Mouse (Mus musculus): Measurements from ENCODE around the gene Sptbn4. TPM values are rescaled to one million over a fixed set of nuclear protein-coding genes. Genes with fewer than 3 reads are reported as not detected.

Gene Sptbn4
- total RNA-seq, 1 experiment = 9.1 TPM

DNA sequence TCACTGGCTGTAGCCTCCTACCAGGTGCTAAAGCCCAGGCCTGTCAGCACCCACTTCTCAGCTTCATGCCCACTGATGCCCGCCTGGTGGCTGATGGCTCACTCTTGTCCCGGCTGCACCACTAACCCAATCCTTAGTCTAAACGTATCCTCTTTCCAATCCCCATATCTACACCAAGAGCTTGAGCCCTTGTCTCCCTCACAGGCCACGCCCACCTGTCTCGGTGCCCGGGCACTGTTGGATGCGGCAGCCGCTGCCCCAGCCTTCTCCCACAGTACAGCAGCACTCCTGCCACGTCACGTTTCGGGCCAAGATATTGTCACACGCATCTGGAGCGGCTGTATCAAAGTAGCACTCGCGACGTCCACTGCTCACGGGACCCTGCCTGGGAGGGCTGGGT lies 137.2 kb downstream of the Sptbn4 start:
- Histone ChIP-seq H3K4me3 (ENCODE audit: insufficient read depth in 1 of 2, low read depth in 1 of 2, low read length in 2 of 2, poor library complexity in 1 of 2, severe bottlenecking in 1 of 2) (peak overlapping the region; percentile 64), H3K27ac (ENCODE audit: insufficient read depth, low read depth, low read length, poor library complexity, severe bottlenecking) (peak overlapping the region; percentile 98), H3K9ac (ENCODE audit: insufficient read depth, low read depth, low read length, poor library complexity, severe bottlenecking) (peak overlapping the region; percentile 74), H3K9me3 (ENCODE audit: control insufficient read depth, insufficient read depth, low read depth, low read length) (peaks cover 1% of the 10 kb centered on the region; the same call in 1 of the 2 replicates), H3K4me1 (ENCODE audit: control insufficient read depth in 2 of 2, insufficient read depth in 2 of 2, low read length in 2 of 2, poor library complexity in 1 of 2) (peaks cover 7 to 9% of the 10 kb centered on the region in 2 experiments), H3K36me3 (ENCODE audit: control insufficient read depth, insufficient read depth, low read length, poor library complexity, severe bottlenecking) (peaks cover 21% of the 10 kb centered on the region)
- in situ Hi-C loops (cut with MboI; ENCODE audit: low sequenced_read_pairs in 2 of 2, unreplicated experiment in 2 of 2) = no loop called here
- TF ChIP-seq MAFK (IDR thresholded peaks at IDR 0.05; ENCODE audit: insufficient read depth, low read depth, low read length) (no peak), ZC3H11A (IDR thresholded peaks at IDR 0.05; ENCODE audit: borderline replicate concordance, low read depth, low read length) (no peak), HCFC1 (IDR thresholded peaks at IDR 0.05; ENCODE audit: borderline replicate concordance, insufficient read depth, low read length) (0 out of 2 replicates have a peak, but pooled peaks have one; percentile 18)
- no peak for DNase-seq (ENCODE audit: low read depth, low spot score)

DNA sequence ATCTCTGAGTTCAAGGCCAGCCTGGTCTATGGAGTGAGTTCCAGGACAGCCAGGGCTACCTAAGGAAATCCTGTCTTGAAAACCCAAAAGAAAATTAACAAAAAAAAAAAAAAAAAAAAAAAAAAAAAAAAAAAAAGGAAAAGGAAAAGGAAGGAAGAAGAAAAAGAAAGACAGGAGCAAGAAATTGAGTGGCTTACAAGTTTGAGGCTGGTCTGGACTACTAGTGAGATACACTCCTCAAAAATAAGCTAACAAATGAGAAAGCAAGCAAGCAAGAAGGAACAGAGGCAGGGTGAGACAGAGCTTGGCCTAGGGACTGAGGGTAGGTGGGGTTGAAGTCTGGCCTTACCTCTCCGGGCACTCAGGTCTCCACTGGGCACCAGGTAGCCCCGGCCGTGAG lies 137.7 kb downstream of the Sptbn4 start:
- in situ Hi-C loops (cut with MboI; ENCODE audit: low sequenced_read_pairs in 2 of 2, unreplicated experiment in 2 of 2) = no loop called here
- peak overlapping the region; percentile 64 for H3K4me3 ChIP-seq (ENCODE audit: insufficient read depth in 1 of 2, low read depth in 1 of 2, low read length in 2 of 2, poor library complexity in 1 of 2, severe bottlenecking in 1 of 2)
- peak; percentile 91 for TF ChIP-seq ZNF384 (IDR thresholded peaks at IDR 0.05; ENCODE audit: low read depth, low read length)
- no peak for TF ChIP-seq MAFK (IDR thresholded peaks at IDR 0.05; ENCODE audit: insufficient read depth, low read depth, low read length)

DNA sequence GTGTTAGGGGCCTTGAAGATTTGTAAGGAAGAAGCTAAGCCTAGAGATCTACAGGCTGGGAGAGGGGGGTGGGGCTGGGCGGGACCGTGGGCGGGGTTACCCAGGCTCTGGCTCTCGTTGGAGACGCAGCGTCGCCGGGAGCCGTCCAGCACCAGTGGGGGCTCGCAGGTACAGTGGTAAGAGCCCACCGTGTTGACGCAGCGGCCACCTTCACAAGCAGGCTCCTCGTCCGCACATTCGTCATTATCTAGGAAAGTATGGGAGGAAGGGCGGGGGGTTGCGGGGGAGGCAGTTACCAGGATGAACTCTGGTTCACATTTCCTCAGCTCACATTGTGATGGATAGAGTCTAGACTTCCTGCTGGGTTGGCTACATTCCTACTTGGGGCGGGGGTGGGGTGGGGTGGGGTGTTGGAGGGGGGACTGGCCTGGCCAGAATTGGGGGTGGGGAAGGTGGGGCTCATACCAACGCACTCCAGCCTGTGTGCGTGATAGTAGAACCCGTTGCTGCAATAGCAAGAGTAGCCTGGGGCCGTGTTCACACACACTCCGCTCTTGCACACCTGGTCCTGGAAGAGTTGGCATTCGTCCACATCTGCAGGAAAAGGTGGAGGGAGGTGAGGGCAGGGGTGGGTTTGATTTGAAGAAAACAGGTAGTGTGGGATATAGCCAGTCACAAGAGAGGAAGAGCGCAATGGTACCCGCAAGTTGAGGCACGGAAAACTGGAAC lies 138.5 kb downstream of the Sptbn4 start:
- no peak for DNase-seq (ENCODE audit: low read depth, low spot score)
- H3K4me1 ChIP-seq (ENCODE audit: control insufficient read depth in 2 of 2, insufficient read depth in 2 of 2, low read length in 2 of 2, poor library complexity in 1 of 2) = peaks cover 7 to 14% of the 10 kb centered on the region in 2 experiments
- in situ Hi-C loops (cut with MboI; ENCODE audit: low sequenced_read_pairs in 2 of 2, unreplicated experiment in 2 of 2) = no loop called here
- peak overlapping the region; percentile 81 for H3K9ac ChIP-seq (ENCODE audit: insufficient read depth, low read depth, low read length, poor library complexity, severe bottlenecking)
- no peaks in the 10 kb centered on the region for H3K9me3 ChIP-seq (ENCODE audit: control insufficient read depth, insufficient read depth, low read depth, low read length)
- TF ChIP-seq ZC3H11A (IDR thresholded peaks at IDR 0.05; ENCODE audit: borderline replicate concordance, low read depth, low read length) (no peak), ZNF384 (IDR thresholded peaks at IDR 0.05; ENCODE audit: low read depth, low read length) (no peak), HCFC1 (IDR thresholded peaks at IDR 0.05; ENCODE audit: borderline replicate concordance, insufficient read depth, low read length) (0 out of 2 replicates have a peak, but pooled peaks have one; percentile 29), MAFK (IDR thresholded peaks at IDR 0.05; ENCODE audit: insufficient read depth, low read depth, low read length) (no peak), CHD2 (IDR thresholded peaks at IDR 0.05; ENCODE audit: low read depth, low read length) (no peak; the same call in 1 of the 2 replicates)
- peak overlapping the region; percentile 98 for H3K27ac ChIP-seq (ENCODE audit: insufficient read depth, low read depth, low read length, poor library complexity, severe bottlenecking)
- peak overlapping the region; percentile 64 for H3K4me3 ChIP-seq (ENCODE audit: insufficient read depth in 1 of 2, low read depth in 1 of 2, low read length in 2 of 2, poor library complexity in 1 of 2, severe bottlenecking in 1 of 2)
- H3K36me3 ChIP-seq (ENCODE audit: control insufficient read depth, insufficient read depth, low read length, poor library complexity, severe bottlenecking) = peaks cover 21% of the 10 kb centered on the region

More for the DNA sequence above, 137.7 kb downstream of the Sptbn4 start:
- Histone ChIP-seq H3K36me3 (ENCODE audit: control insufficient read depth, insufficient read depth, low read length, poor library complexity, severe bottlenecking) (peaks cover 24% of the 10 kb centered on the region), H3K4me1 (ENCODE audit: control insufficient read depth in 2 of 2, insufficient read depth in 2 of 2, low read length in 2 of 2, poor library complexity in 1 of 2) (peaks cover 7 to 14% of the 10 kb centered on the region in 2 experiments), H3K27ac (ENCODE audit: insufficient read depth, low read depth, low read length, poor library complexity, severe bottlenecking) (peak overlapping the region; percentile 98), H3K9me3 (ENCODE audit: control insufficient read depth, insufficient read depth, low read depth, low read length) (peaks cover 1% of the 10 kb centered on the region; the same call in 1 of the 2 replicates), H3K9ac (ENCODE audit: insufficient read depth, low read depth, low read length, poor library complexity, severe bottlenecking) (peak overlapping the region; percentile 81)
- DNase-seq (ENCODE audit: low read depth, low spot score) = no peak

DNA sequence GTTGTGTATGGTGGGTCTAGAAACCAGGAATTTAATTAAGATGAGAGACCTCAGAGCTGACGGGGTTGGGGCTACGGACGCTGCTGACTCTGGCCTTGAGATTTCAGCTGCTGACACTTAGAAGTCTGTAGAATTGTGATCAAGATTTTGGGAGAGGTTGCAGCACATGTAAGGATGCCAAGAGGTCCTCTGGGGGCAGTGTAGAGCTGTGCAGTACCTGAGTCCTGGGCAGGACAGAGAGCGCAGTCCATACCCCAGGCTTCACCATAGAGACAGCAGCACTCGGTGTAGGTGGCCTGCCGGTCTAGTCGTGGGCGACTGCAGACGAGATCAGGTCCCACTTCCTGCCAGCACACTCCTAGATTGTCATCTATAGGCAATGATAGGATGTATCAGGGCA lies 139.9 kb downstream of the Sptbn4 start:
- TF ChIP-seq CHD2 (IDR thresholded peaks at IDR 0.05; ENCODE audit: low read depth, low read length) = no peak
- TF ChIP-seq MAFK (IDR thresholded peaks at IDR 0.05; ENCODE audit: insufficient read depth, low read depth, low read length) = no peak
- no peak for TF ChIP-seq HCFC1 (IDR thresholded peaks at IDR 0.05; ENCODE audit: borderline replicate concordance, insufficient read depth, low read length)
- TF ChIP-seq ZC3H11A (IDR thresholded peaks at IDR 0.05; ENCODE audit: borderline replicate concordance, low read depth, low read length) = no peak
- TF ChIP-seq ZNF384 (IDR thresholded peaks at IDR 0.05; ENCODE audit: low read depth, low read length) = no peak
- peaks cover 8 to 16% of the 10 kb centered on the region in 2 experiments for H3K4me1 ChIP-seq (ENCODE audit: control insufficient read depth in 2 of 2, insufficient read depth in 2 of 2, low read length in 2 of 2, poor library complexity in 1 of 2)
- peak overlapping the region; percentile 97 for H3K27ac ChIP-seq (ENCODE audit: insufficient read depth, low read depth, low read length, poor library complexity, severe bottlenecking)
- in situ Hi-C loops (cut with MboI; ENCODE audit: low sequenced_read_pairs in 2 of 2, unreplicated experiment in 2 of 2) = no loop called here
- peak overlapping the region in 1 of 2 experiments; percentile 57; a peak in 2 of 4 replicates for H3K4me3 ChIP-seq (ENCODE audit: insufficient read depth in 1 of 2, low read depth in 1 of 2, low read length in 2 of 2, poor library complexity in 1 of 2, severe bottlenecking in 1 of 2)
- H3K36me3 ChIP-seq (ENCODE audit: control insufficient read depth, insufficient read depth, low read length, poor library complexity, severe bottlenecking) = peaks cover 14% of the 10 kb centered on the region
- no peak for DNase-seq (ENCODE audit: low read depth, low spot score)
- H3K9ac ChIP-seq (ENCODE audit: insufficient read depth, low read depth, low read length, poor library complexity, severe bottlenecking) = peak overlapping the region; percentile 72
- no peaks in the 10 kb centered on the region for H3K9me3 ChIP-seq (ENCODE audit: control insufficient read depth, insufficient read depth, low read depth, low read length)

Other genes with a start within 250 kb of the Sptbn4 start
- 10.5 and 12.6 TPM in 2 replicates for gene Itpkc, start 219.0 kb downstream of the Sptbn4 start, total RNA-seq (2012; rRNA removed)
- 12.8 and 18.3 TPM in 2 replicates for gene Coq8b, start 214.7 kb downstream of the Sptbn4 start, total RNA-seq (2012; rRNA removed)
- 11.9 and 14.1 TPM in 2 replicates for gene Numbl, start 189.3 kb downstream of the Sptbn4 start, total RNA-seq (2012; rRNA removed)
- 65.8 and 114 TPM in 2 replicates for gene Ltbp4, start 110.0 kb downstream of the Sptbn4 start, total RNA-seq (2012; rRNA removed)
- gene Shkbp1, start 91.7 kb downstream of the Sptbn4 start, total RNA-seq (2012; rRNA removed) = 28.8 and 45.5 TPM in 2 replicates
- gene Gm20479, start 90.3 kb downstream of the Sptbn4 start, total RNA-seq (2012; rRNA removed) = 1.4 and 1.5 TPM in 2 replicates
- 22.0 and 29.6 TPM in 2 replicates for gene Blvrb, start 292 bp upstream of the Sptbn4 start, total RNA-seq (2012; rRNA removed)
- gene Sertad3, start 26.1 kb upstream of the Sptbn4 start, total RNA-seq (2012; rRNA removed) = 5.4 and 6.2 TPM in 2 replicates
- 13.1 and 25.1 TPM in 2 replicates for gene Sertad1, start 39.2 kb upstream of the Sptbn4 start, total RNA-seq (2012; rRNA removed)
- gene Prx, start 51.6 kb upstream of the Sptbn4 start, total RNA-seq (2012; rRNA removed) = 10.0 TPM in 2 replicates
- 1.7 and 2.1 TPM in 2 replicates for gene Hipk4, start 75.6 kb upstream of the Sptbn4 start, total RNA-seq (2012; rRNA removed)
- 77.9 and 128 TPM in 2 replicates for gene Pld3, start 105.5 kb upstream of the Sptbn4 start, total RNA-seq (2012; rRNA removed)
- 12.6 and 15.9 TPM in 2 replicates for gene 2310022A10Rik, start 105.5 kb upstream of the Sptbn4 start, total RNA-seq (2012; rRNA removed)
- 42.2 and 44.8 TPM in 2 replicates for gene Akt2, start 143.9 kb upstream of the Sptbn4 start, total RNA-seq (2012; rRNA removed)
- gene Ttc9b, start 206.2 kb upstream of the Sptbn4 start, total RNA-seq (2012; rRNA removed) = 0.54 and 0.74 TPM in 2 replicates
- gene Map3k10, start 226.9 kb upstream of the Sptbn4 start, total RNA-seq (2012; rRNA removed) = 20.2 and 21.6 TPM in 2 replicates
- gene Zfp607b, start 241.7 kb upstream of the Sptbn4 start, total RNA-seq (2012; rRNA removed) = 5.3 and 6.6 TPM in 2 replicates

All from ES-E14 (cell line).